Mouse (Mus musculus) kidney, adult 2 months (tissue): Measurements from ENCODE around the gene Map4k3. TPM values are rescaled to one million over a fixed set of nuclear protein-coding genes. Genes with fewer than 3 reads are reported as not detected.
A peak's percentile ranks its signal among the peaks of the same experiment; 100 is the strongest.

Experiments used
- DNase-seq: peaks from one replicate; pipeline ENCODE4 v3.0.0; 2021
- H3K27ac ChIP-seq: fragments of 200-500 bp; 2 replicates; pipeline ENCODE4 v1.5.1; 2012; ENCODE audit warnings: low read depth, low read length, control low read depth, inconsistent platforms; ENCODE audit not compliant: insufficient read depth
- H3K27me3 ChIP-seq: fragments of 200-500 bp; replicated peaks from 2 replicates; pipeline ENCODE4 v1.6.1; 2012; ENCODE audit warnings: mild to moderate bottlenecking, moderate library complexity, low read length, inconsistent platforms; ENCODE audit not compliant: control insufficient read depth, insufficient read depth
- H3K36me3 ChIP-seq: fragments of 200-500 bp; 2 replicates; pipeline ENCODE4 v1.6.1; 2012; ENCODE audit warnings: mild to moderate bottlenecking, moderate library complexity, low read length, inconsistent platforms; ENCODE audit not compliant: control insufficient read depth, insufficient read depth
- H3K4me1 ChIP-seq: fragments of 200-500 bp; 2 replicates; pipeline ENCODE4 v1.6.1; 2011; ENCODE audit warnings: low read length; ENCODE audit not compliant: control insufficient read depth, insufficient read depth
- H3K4me3 ChIP-seq: fragments of 200-500 bp; 2 replicates; pipeline ENCODE4 v1.5.1; 2011; ENCODE audit warnings: mild to moderate bottlenecking, low read depth, low read length, control low read depth; ENCODE audit not compliant: insufficient read depth
- CTCF ChIP-seq: fragments of 200-500 bp; conservative IDR thresholded peaks from 2 replicates; pipeline ENCODE4 v1.5.1; 2011; ENCODE audit warnings: low read depth, mild to moderate bottlenecking, control low read depth, low read length, moderate library complexity, mixed read lengths; ENCODE audit not compliant: insufficient read depth, insufficient read length
- POLR2A ChIP-seq: fragments of 200-500 bp; IDR thresholded peaks from one replicate; pipeline ENCODE4 v1.6.1; 2011; ENCODE audit warnings: low read depth, low read length, control low read depth
- WGBS: fragments of 180-500 bp; shearing (Covaris S2); methylation state at CpG from one replicate; pipeline ENCODE4 v1.1.7; 2018; 5-methylcytosine and 5-hydroxymethylcytosine counted together
- polyA plus RNA-seq: library from polyadenylated mRNA; depleted of rRNA; stranded (reverse); fragments of >200 nt; gene quantifications from 2 replicates; pipeline ENCODE4 v1.2.3, GENCODE M21; 2012

Map4k3 gene
- polyA plus RNA-seq, 1 experiment, result 19.4 TPM

DNA sequence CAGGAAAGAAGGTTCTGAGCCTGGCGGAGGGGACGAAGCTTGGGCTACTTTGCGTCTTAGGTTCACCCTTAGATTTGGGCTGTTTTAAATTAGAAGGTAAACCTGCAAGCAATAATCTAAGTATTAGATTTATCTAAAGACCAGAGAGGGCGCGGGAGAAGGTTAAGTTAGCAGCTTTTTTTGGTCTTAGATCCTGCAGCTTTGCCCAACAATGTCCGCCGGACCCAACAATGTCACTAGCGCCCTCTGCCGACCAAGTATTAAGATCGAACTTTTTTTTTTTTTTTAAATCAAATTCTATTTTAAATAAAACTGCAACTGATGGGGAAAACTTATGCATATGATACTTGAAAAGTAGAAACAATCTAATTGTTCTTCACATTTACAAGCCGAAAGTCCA, 169.2 kb downstream of the Map4k3 start:
- no peaks in the 10 kb centered on the region for H3K36me3 ChIP-seq
- no peak overlapping the region for H3K4me3 ChIP-seq
- peaks cover 5% of the 10 kb centered on the region; the same call in 1 of the 2 replicates for H3K4me1 ChIP-seq
- 35% methylated on average over 11 of the region's 11 CpGs for WGBS
- TF ChIP-seq CTCF (peak; percentile 55), POLR2A (no peak)
- H3K27me3 ChIP-seq, result no peaks in the 10 kb centered on the region
- peak; percentile 57 for DNase-seq
- H3K27ac ChIP-seq, result peak overlapping the region; percentile 55; the same call in 1 of the 2 replicates

DNA sequence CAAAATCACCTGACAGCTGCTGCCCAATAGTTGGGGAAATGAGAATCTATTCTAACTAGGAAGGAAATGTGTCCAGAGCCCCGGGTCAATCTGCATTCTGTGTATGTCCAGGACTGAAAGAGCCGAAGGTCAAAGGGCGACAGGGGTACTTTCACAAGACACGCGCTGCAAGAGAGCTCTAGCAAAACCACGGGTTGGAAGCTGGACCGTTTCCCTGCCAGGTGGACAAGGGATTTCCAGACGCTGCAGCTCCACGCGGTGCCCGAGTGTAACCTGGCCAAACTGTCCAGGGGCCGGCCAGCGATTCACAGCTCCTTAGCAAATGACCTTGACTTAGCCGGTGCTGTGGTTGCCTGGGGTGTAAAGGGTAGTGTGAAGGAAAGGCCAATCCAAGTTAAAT, 169.7 kb downstream of the Map4k3 start:
- 39% methylated on average over 14 of the region's 14 CpGs for WGBS
- Histone ChIP-seq H3K36me3 (no peaks in the 10 kb centered on the region), H3K27ac (peak overlapping the region; percentile 55; the same call in 1 of the 2 replicates), H3K4me1 (peaks cover 5% of the 10 kb centered on the region; the same call in 1 of the 2 replicates), H3K4me3 (no peak overlapping the region), H3K27me3 (no peaks in the 10 kb centered on the region)
- peak; percentile 59 for DNase-seq
- TF ChIP-seq CTCF (no peak), POLR2A (no peak)

DNA sequence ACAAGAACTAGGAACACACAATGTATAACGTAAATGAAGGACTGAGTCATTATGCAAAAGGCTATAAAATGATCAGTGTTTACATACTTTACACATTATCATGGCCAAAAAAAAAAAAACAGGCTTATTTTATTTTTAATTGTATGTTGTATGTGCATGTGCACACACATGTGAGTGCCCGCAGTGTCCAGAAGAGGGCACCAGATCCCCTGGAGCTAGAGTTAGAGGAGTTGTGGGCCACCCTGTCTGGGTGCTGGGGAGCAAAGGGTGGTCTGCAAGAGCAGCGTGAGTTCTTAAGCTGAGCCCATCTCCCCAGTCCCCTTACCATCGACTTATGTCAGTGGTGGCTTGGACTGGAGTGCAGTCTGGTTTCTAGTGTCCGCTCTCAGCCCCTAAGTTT, 170.8 kb downstream of the Map4k3 start:
- Histone ChIP-seq H3K36me3 (no peaks in the 10 kb centered on the region), H3K27me3 (no peaks in the 10 kb centered on the region), H3K4me1 (peaks cover 5% of the 10 kb centered on the region; the same call in 1 of the 2 replicates), H3K27ac (no peak overlapping the region), H3K4me3 (no peak overlapping the region)
- TF ChIP-seq CTCF (peak; percentile 24; the same call in 1 of the 2 replicates), POLR2A (no peak)
- 96% methylated on average over 5 of the region's 5 CpGs for WGBS
- DNase-seq, result no peak

DNA sequence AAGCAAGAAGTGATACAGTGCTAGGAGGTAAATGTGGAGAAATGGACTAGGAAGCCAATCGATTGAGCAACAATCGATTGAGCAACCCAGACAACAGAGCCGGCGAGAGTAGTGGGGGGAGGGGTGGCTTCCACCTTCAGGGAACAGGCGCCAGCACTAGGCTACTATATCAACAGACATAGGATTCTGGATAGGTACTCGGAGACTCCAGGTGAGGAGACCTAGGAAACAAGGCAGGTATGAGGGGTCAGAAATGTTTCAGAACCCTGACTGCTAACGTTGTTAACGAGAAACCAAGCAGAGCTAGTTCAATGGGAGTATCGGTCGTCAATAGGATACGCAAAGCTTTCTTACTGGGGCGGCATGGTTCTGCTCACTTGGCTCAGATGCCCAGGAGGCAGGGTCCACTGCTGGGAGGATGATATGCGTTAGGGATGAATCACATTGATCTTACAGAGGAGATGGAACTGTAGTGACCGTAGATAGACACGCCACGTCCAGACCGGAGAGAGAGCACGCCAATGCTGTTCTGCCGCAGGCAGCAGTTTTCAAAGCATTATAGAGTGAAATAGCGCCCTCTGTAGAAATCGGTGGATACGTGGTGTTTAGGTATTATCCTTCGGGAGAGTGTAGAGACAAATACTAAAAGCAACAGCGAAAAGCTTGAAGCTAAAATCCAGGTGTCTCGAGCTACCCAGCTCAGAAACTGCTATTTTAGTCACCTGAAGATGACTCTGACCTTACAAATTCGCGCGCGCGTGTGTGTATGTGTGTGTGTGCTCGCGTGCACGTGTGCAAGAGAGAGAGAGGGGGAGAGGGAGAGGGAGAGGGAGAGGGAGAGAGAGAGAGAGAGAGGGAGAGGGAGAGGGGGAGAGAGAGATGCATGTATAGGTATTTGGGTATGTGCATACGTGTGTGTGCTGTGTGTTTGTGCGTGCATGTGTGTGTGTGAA, 174.7 kb downstream of the Map4k3 start:
- DNase-seq, result peak; percentile 88
- Histone ChIP-seq H3K27me3 (no peaks in the 10 kb centered on the region), H3K4me3 (peak overlapping the region; percentile 63), H3K36me3 (no peaks in the 10 kb centered on the region), H3K27ac (0 out of 2 replicates have a peak overlapping the region, but pooled peaks have one; percentile 6), H3K4me1 (peaks cover 1% of the 10 kb centered on the region; the same call in 1 of the 2 replicates)
- peak; percentile 52 for TF ChIP-seq CTCF
- no peak for TF ChIP-seq POLR2A
- WGBS, result 3% methylated on average over 35 of the region's 35 CpGs

DNA sequence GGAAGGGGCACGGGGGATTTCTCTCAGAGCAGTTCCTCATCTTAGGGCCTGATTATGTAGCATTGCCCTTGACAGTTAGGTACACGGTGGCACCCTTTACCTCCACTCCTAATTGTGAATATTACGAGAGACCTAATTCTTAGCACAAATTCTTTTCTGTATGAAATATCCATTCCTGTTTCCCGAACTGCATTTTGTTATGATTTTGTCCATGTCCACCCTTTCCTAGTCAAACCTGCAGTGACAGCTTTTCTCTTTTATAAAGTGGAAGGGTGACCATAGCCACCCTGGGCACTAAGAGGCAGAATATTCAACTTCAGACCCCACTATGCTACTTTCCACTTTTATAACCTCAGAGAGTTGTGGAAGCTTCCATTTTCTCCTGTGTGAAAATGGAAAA, 175.6 kb downstream of the Map4k3 start:
- no peaks in the 10 kb centered on the region; the same call in 1 of the 2 replicates for H3K4me1 ChIP-seq
- 75% methylated on average over 4 of the region's 4 CpGs for WGBS
- DNase-seq, result no peak
- H3K27ac ChIP-seq, result no peak overlapping the region
- no peaks in the 10 kb centered on the region for H3K36me3 ChIP-seq
- H3K4me3 ChIP-seq, result no peak overlapping the region
- TF ChIP-seq CTCF (no peak), POLR2A (no peak)
- no peaks in the 10 kb centered on the region for H3K27me3 ChIP-seq

DNA sequence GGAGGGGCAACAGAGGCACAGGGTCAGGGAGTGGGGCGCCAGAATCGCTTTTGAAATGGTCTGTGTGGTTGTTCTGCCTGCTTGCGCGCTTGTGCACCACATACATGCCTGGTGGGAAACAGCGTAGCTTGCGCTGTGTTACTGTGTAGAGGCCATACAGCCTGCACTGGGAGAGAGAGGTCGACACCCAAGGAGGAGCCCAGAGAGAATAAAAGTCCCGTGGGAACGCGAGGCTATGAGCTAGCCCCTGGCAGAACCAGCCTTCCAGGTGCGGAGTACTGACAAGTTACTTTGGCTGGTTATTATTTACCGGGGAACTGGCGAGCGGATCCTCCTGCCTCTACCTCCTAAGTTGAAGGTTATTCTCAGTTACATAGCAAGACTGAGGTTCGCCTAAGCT, 177.3 kb downstream of the Map4k3 start:
- H3K27me3 ChIP-seq, result no peaks in the 10 kb centered on the region
- no peaks in the 10 kb centered on the region; the same call in 1 of the 2 replicates for H3K4me1 ChIP-seq
- no peak overlapping the region for H3K4me3 ChIP-seq
- no peak overlapping the region for H3K27ac ChIP-seq
- TF ChIP-seq POLR2A (no peak), CTCF (no peak)
- H3K36me3 ChIP-seq, result no peaks in the 10 kb centered on the region
- DNase-seq, result no peak
- 78% methylated on average over 15 of the region's 15 CpGs for WGBS

DNA sequence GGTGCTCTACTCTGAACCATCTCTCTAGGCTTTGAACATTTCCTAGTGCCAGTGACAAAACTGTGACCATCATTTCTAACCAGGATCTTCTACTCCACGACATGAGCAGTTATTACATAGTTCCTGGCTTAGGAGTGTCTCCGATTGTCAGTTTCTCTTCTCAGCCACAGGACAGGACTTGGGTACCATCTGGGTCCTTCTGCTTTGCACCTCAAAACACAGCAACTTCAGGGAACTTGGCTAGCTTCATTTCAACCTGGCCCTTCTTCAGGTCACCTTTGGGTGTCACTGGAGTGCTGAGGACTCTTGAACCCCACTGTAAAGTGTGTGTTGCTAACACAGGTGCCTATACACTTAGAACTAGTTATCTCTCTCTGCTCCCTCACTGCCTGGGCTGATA, 181.4 kb downstream of the Map4k3 start:
- H3K27me3 ChIP-seq, result no peaks in the 10 kb centered on the region
- 80% methylated on average over 2 of the region's 2 CpGs for WGBS
- H3K27ac ChIP-seq, result no peak overlapping the region
- TF ChIP-seq CTCF (no peak), POLR2A (no peak)
- no peaks in the 10 kb centered on the region for H3K4me1 ChIP-seq
- DNase-seq, result no peak
- H3K4me3 ChIP-seq, result no peak overlapping the region
- H3K36me3 ChIP-seq, result no peaks in the 10 kb centered on the region
